Mouse (Mus musculus): ENCODE results near the gene Tmem182.

The Tmem182 gene

DNA sequence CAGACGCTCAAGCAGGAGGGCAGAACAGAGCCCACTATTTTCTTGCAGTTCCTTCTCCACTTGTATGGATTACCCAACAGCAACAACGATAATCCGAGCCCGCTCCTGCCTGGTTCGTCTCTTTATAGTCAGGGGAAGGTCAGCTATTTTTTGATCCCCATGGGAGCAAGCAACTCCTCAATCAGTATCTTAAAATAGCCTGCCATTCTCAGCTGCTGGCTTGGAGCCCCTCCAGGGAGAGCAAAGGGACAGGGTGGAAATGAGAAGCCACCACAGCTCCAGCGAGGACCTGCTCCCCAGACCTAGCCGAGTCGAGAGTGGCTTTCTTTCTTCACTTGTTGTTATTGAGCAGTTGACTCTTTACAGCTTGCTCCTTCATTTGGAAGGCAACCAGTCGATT lies at the start of gene Tmem182:
Gene Tmem182 (plus strand): TSS at position 251 of the 400 bp plus-strand sequence.
- in situ Hi-C loops (cut with MboI, MseI) = no loop called here

DNA sequence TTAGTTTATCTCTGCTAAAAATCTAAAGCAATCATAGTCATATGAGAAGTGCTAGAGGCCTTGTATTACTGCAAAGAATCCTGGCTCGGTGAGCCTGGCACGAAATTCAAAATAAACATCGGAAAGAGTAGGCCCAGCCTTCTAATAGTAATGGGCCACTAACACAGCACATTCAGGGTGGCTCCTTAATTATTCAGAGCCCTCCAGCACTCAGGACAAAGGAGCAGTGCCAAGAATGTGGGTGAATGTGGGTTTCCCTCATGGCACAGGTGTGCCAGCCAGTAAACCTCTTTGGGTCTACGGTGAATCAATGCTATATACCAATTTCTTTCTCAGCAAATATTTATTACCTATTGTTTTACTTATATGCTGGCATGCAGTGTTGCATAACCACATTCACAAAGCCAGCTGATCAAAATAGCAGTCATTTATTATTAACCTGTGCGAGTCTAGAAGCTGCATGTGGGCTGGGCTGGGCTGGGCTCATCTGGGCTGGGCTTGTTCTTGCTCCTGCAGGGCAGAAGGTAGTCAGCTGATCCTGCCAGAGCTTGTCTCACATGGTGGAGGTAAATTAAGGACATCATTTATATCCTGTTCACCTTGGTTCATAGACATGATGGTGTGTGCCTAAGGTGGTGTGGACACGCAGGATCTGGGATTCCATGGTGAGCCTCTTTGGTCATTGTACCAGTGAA lies 45.5 kb upstream of the Tmem182 start:
- in situ Hi-C loops (cut with MboI, MseI) = loop anchor here in 1 of 2 experiments (5.0 kb wide), 1 partner anchor 183 kb away; no protein-coding TSS in a partner anchor

DNA sequence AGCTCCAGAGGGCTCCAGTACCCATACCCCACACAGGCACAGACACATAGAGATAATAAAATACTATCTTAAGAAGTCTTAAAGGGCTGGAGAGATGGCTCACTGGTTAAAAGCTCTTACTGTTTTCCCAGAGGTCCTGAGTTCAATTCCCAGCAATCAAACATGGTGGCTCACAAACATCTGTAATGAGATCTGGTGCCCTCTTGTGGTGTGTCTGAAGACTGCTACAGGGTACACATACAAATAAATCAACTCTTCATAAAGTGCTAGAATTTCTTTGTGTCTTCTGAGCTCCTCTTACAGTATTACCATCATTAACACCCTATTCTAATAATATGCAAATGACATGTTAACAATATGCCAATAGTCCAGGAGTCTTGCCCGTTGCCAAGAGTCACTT lies 41.4 kb upstream of the Tmem182 start:
- in situ Hi-C loops (cut with MboI, MseI) = loop anchor here in 1 of 2 experiments (5.0 kb wide), 1 partner anchor 187 kb away; no protein-coding TSS in a partner anchor

DNA sequence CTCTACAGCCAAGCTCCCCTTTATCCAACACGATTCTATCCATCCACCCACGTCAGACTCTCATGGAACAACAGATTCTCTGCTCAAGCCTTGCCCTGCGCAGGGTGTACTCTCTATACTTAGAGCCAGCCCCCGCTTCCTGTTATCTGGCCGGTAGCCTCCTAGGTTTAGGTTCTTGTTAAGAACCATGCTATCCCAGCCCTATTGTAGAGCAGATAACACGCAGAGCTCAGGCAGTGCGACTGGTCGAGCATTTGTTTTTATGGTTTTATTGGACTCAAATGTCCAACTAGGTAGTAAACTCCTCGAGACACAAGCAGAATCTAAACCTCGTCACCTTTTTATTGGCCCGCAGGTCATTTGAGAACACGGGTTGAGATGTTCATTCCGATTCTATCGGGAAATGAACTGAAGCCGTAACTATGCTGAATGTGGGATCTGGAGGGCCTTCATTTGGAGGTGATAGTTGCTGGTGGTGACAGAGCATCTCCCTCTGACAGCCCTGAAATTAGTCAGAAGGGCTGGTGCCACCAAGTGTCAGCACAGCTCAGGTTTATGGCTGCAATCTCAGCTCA lies 40.6 kb upstream of the Tmem182 start:
- in situ Hi-C loops (cut with MboI, MseI) = loop anchor here in 1 of 2 experiments (5.0 kb wide), 1 partner anchor 187 kb away; no protein-coding TSS in a partner anchor

DNA sequence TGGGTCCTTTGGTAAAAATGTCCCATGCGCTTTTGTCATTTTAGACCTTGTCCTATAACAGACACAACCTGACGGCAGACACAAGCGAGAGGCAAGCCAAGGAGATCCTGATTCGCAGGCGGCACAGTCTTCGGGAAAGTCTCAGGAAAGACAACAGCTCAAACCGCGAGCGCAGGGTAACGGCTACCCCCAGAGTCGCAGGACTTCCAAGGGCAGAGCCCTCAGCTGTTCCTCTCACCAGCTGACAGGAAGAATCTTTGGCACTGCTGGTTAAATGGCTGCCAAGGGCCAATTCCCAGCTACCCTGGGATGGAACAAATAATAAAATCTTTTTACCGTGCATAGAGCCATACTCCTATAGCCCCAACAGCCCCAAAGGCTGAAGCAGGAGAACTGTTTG lies 39.9 kb upstream of the Tmem182 start:
- in situ Hi-C loops (cut with MboI, MseI) = no loop called here

DNA sequence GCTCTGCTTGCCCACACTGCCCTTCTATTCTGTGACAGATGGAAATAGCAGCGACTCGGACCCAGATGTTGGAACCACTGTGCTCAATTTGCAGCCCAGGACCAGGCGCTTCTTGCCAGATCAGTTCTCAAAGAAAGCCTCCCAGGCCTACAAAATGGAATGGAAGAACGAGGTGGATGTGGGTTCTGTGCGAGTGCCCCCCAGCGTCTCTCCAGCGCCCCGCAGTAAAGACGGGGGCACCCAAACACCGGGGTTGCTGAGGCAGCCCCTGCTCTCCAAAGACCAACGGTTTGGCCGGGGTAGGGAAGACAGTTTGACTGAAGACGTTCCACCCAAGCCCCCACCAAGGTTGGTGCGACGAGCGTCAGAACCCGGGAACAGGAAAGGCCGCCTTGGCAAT lies 37.8 kb upstream of the Tmem182 start:
- in situ Hi-C loops (cut with MboI, MseI) = no loop called here

DNA sequence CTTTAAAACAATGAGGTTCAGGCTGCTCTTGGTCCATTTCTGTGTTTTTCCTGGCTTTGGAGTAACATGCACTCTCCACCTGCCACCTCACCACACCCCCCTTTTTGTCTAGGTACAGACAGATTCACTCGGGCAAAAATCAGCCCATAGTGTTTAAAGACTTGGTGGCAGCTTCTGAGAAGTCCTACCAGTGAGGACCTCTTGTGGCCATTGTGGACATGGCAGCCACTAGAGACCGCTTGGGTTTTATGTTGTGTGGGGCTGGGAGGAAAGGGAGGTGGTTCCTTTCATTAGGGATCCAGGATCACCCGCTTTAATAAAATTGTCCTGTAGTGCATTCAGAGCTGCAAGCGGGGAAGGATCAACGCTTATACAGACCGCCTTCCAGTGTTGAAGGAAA lies 36.8 kb upstream of the Tmem182 start:
- in situ Hi-C loops (cut with MboI, MseI) = no loop called here

DNA sequence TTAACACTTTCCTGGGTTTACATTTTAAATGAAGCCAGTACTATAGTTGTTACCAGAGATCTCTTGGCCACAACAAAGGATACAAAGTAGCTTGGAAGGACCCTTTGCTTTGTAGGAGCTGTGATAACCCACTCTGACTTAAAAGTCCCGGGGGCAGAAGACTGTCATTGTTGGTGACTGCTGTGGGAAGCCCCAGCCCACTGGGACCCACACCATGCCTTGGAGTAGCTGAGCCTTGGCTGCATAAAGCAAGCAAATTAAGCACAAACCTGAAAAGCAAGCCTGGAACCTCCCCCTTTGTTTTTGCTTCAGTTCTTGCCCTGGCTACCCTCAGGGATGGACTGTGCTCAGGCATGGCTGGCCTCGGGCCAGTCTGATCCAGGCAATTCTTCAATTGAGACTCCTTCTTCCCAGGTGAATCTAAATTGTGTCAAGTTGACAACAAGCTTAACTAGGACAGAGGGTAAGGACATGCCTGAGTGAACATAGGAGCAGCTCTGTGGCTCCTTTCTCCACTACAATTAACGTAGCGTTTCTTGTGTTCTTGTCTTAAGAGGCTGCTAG lies 36.0 kb upstream of the Tmem182 start:
- in situ Hi-C loops (cut with MboI, MseI) = no loop called here

DNA sequence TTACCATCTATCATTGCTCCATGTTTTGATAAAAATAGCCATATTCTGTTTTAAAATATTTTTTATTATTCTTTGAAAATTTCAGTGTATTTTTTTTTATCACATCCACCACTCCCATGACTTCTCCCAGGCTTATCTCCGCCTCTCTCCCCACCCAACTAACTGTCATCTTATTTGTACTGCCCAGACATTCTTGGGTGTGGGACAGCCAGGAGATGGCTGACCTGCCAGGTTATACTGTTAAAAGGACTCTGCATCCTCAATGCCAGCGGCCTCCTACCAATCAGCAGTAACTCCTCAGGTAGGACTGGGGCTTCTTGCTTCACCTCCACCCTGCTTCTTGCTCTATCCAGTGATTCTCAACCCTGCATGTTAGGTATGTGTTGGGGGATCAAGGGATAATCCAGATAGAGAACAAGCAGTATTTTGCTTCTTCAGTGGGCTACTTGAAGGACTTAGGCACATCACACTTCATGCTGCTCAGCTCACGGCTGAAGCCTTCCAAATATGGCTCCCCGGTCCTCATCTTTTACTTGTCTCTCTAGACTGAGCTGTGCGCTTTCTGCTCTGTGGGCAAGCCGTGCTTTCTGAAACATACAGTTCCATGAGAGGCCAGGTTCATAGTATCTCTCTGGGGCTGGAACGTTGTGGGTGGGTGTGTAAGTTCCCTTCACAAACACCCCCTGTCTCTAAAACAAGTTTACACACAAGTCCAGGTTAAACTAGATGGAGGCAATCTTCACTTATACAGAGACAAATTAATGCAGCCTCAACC lies 34.0 kb upstream of the Tmem182 start:
- in situ Hi-C loops (cut with MboI, MseI) = no loop called here

DNA sequence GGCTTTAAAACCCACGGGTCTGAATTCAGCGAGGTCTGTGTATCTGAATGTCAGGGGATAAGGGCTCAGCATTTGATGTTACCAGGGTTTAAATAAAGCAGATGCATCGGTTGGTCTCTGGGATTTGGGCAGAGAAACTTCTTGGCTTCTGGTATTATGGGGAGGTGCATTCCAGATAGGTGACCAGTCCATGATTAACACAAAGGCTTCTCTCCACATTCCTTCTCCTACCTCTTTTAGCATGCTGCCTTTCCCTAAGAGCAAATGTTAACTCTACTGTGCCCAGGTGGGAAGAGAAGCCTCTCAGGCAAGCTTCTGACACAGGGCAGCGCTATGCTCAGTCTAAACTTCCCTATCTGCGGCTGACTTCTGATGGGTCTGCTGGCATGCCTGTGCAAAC lies 32.2 kb upstream of the Tmem182 start:
- in situ Hi-C loops (cut with MboI, MseI) = no loop called here

DNA sequence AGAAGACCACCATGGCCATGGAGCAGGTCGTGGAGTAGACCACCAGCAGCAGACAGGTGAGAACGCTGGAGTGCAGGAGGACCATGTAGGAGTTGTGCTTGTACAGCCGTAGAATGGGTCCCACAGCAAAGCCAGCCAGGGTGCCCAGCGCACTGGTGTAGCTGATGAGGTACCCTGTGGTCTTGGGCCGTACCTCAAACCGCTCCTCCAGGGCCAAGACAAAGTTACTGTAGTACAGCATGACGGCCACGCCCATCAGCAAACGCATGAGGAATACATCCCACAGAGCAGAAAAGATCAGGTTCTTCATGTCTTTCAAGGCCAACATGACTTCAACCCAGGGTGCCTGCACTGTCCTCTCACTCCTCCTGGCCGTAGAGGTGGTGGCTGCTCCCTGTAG lies 31.4 kb upstream of the Tmem182 start:
- in situ Hi-C loops (cut with MboI, MseI) = no loop called here

DNA sequence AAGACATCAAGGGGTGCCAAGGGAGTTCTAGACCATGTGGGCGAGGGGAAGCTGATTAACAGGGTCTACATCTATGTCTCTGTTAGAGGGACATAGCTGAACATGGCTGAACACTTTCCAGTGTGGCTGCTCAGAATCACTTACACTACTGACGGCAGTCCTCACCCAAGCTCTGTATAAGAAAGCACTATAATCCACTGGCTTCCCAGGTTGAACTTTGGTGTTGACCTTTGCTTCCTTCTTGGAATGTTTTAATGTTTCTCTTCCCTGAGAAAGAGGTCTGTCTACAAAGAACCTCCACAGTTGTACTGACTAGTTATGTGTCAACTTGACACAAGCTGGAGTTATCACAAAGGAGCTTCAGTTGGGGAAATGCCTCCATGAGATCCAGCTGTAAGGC lies 29.3 kb upstream of the Tmem182 start:
- in situ Hi-C loops (cut with MboI, MseI) = no loop called here

DNA sequence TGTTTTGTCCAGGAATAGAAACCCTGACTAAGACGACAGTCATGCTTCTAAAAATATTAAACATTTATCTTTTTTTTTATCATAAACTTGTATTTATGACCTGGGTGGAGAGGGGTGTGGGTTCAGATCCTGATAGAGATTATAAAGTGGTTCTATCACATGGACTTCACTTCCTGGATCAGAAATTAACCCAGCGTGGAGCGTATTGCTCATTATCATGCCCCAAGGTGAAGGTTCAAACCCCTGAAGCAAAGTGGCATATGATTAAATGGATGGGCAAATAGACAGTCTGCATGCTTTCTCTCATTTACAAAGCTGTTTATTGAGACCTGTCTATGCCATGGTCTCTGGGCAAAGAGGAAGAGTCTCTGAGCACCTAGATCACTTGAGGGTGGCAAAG lies 28.6 kb upstream of the Tmem182 start:
- in situ Hi-C loops (cut with MboI, MseI) = no loop called here

DNA sequence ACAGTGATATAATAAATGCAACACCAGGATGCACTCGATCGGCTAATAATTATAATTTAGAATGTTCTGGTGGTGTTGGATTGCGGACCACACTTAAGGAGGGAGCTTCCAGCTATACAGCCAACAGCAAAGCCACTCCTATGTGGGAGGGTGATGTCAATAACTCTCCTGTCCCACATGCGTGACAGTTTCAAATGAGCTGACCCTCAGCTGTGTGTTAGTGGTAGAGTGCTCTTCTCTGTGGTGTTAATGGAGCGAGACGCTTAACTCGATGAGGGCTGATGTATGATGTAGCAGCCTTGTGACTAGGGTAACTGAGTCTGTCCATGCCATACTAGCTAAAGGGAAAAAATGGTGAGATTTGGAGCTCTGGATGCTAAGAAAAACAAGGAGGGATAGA lies 22.0 kb upstream of the Tmem182 start:
- in situ Hi-C loops (cut with MboI, MseI) = no loop called here

DNA sequence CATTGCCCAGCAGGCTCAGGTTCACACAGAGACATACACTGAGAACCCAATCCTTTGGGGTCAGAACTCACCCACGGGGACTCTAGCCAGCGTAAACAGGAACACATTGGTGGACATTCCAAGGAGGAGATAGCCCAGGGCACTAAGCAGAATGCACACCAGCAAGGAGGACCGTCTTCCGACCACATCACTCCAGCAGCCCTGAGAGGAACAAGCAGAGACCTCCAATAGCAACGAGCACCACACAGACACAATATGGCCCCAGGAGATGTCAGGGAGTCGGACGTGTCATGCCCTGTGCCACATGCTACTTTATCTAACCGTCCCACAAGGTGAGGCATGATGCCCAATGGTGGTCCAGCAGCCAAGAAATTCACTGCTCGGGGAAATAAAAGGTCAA lies 21.1 kb upstream of the Tmem182 start:
- in situ Hi-C loops (cut with MboI, MseI) = no loop called here

DNA sequence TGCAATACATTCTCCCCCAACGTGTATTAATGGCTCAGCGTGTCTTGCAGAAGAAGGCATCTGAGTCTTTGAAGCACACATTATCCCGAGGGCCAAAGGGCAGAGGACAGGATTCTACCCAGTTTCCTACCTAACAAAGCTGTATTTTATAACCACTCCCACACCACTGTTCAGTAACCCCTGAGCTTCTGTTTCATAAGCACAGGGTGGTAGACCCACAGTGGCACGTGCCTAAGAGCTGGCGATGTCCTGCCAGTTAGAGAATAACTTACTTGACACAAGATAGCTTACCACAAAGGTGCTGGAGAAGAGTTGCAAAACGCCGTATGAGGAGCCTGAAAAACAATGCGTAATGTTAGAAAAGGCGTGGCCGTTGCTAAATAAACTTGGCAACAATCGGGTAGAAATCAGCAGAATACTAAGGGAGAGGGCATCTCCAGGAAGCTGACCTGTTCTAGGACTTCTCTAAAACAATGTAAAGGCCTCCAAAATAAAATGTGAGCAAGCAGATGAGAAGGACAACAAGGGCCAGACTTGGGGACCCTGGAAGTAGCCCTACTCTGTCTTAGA lies 19.4 kb upstream of the Tmem182 start:
- in situ Hi-C loops (cut with MboI, MseI) = no loop called here

DNA sequence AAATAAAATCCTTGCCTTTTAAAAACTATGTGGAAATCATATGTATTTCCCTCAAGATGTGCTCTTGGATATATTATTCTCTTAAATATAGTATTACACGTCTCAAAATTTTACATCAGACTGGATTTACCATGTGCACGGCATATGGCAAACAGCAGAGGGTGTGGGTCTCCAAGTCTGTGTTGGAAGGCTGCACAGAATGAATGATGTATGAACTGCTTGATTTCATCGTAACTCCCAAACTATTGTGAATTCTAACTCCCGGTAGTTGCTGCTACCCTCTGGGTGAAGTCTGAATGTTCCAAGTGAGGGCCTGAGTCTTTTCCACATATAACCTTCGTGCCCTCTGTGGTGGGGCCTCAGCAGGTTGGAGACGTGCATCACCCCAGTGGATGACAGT lies 16.4 kb upstream of the Tmem182 start:
- in situ Hi-C loops (cut with MboI, MseI) = no loop called here

DNA sequence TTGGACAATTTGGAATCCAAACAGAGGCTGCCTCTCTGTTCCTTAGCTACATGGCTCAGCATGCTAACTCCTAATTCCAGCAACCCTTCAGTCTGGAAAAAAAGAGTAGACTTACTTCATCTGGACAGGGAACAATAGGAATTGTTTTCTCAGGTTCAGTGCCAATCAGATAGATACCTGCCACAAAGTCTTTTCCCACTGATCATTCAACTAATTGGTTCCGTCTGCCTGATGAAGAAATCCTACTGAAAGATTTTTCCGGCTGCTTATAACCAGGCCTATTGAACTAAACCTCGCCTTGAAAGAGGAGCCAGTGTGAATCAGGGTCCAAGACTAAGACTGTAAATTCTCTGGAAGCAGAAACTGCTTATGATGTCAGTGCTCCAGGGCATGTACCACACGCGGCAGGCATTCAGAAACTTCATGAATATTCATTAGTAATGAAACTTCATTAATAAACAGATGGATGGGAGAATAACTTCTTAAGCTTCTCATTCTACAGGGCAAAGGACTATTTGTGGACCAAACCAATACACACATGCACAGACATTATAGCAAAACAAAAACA lies 15.7 kb upstream of the Tmem182 start:
- in situ Hi-C loops (cut with MboI, MseI) = no loop called here

DNA sequence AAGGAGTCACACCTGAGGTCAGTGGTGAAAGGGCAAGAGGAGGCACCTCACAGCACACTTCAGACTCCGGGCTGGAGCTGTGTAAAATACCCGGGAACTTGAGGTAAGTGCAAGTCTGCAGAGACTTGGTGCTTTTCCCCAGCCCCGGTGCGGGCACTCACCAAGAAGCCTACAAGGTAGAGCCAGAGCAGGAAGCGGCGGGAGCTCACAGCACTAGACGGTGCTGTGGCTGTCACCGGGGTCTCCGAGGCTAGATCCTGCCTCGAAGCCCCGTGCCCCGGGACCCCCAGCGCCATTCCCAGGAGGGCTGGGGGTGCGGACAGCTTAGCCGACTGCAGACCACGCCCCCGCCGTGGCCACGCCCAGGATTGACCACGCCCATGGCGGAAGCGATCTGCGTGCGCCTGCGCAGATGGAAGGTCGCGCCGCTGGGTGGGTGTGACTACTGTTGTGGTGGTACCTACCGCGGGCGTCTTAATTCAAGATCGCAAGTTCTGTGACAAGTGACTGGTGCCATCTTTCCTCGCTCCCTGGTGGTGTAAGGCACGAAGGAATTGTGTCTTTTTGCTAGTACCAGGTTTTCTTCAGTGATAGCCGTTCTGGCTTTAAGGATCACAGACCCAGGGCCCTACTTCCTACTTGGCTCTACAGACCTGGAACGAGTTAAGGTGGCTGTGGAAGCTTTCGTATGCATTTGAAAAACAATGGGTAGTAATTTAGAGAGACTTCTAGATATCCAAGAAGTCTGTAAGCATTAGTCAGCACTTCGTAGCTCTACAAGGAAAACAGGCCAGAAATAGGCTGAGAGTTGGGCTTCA lies 14.9 kb upstream of the Tmem182 start, which contains the start of gene Mfsd9:
Gene Mfsd9 (minus strand): TSS at position 364 of the 818 bp plus-strand sequence.
- in situ Hi-C loops (cut with MboI, MseI) = no loop called here

DNA sequence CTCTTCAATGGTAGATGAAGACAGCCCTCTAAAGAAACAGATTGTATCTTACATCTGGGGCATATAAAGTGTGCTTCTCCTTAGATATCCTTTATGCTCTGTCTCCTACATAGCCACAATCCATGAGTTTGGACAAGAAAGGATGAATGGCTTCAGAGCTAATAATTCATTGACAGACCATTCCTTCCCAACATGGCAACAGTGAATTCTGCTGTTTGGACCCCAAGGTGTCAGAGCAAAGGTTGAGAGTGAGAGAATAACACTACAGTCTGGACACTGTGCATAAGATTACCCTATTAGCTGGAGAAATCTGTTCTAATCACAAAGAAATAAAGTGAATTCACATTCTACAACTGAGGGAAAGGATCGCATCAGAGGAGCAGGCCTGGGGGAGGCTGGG lies 9.9 kb upstream of the Tmem182 start:
- in situ Hi-C loops (cut with MboI, MseI) = loop anchor here in 1 of 2 experiments (5.0 kb wide), 1 partner anchor 47 kb away; no protein-coding TSS in a partner anchor

Data from T-helper 17 cell (primary cell).